Mouse (Mus musculus) G1E (cell line): ENCODE data around the gene Tnrc18.

Experiments
- CTCF ChIP-seq: IDR thresholded peaks from 2 replicates; pipeline ENCODE4 v1.5.1; 2012; ENCODE audit warnings: low read depth, low read length, inconsistent platforms, mixed read lengths
- GATA1 ChIP-seq: IDR thresholded peaks from 2 replicates; pipeline ENCODE4 v1.6.1; 2012; ENCODE audit warnings: borderline replicate concordance, low read length, inconsistent platforms, mixed read lengths
- GATA2 ChIP-seq: IDR thresholded peaks from 2 replicates; pipeline ENCODE4 v1.6.1; 2012; ENCODE audit warnings: low read depth, low read length, inconsistent platforms, borderline replicate concordance

DNA sequence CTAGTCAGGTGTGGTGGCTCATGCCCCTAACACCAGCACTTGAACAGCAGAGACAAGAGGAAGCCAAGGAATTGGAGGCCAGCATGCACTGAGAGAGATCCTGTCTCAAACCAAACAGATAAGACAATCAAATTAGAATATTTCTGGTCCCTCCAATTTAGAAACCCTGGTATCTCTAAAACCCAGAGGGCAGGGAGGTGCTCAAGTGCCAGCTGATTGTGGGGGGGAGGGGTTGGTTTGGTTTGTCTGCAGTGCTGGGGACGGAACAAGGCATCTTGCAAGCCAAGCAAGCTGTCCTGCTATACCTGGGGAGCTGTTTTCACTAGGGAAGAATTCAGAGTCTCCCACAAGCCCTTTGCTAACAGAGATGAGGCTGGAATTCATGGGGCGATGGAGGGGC, 15.5 kb downstream of the Tnrc18 start:
- TF ChIP-seq CTCF (no peak), GATA2 (no peak), GATA1 (no peak)
